Mouse (Mus musculus): ENCODE results near the gene Rab8b.

- TF ChIP-seq POLR2A (IDR thresholded peaks at IDR 0.05; ENCODE audit: borderline replicate concordance, extremely low read depth, insufficient read depth, insufficient read length, poor library complexity, severe bottlenecking) (no peak), CTCF (IDR thresholded peaks at IDR 0.05; ENCODE audit: borderline replicate concordance, extremely low read depth, insufficient read depth, insufficient read length) (no peak)
These were observed 6.4 kb upstream of the Rab8b start for GRCm38 (mm10) chr9:66925853-66926252.

All from brain, embryonic 14.5 days (tissue).